Mouse (Mus musculus) megakaryocyte-erythroid progenitor cell, adult 5 weeks (primary cell): ENCODE results near the gene Olfr1058. TPM values are rescaled to one million over a fixed set of nuclear protein-coding genes. Genes with fewer than 3 reads are reported as not detected.

Experiments used
- polyA plus RNA-seq: library from polyadenylated mRNA; stranded (reverse); fragments of >175 nt; gene quantifications from 2 replicates; pipeline ENCODE4 v1.2.3, GENCODE M21; 2012

The Olfr1058 gene
- polyA plus RNA-seq = not detected in 2 replicates

GRCm38 (mm10) chr2:86388461-86388860, at the start of gene Olfr1058:
Olfr1058 (minus strand) TSS chr2:86388561.

GRCm38 (mm10) chr2:86426649-86427048, 38.3 kb upstream of the Olfr1058 start, which contains the start of gene Olfr1062:
Olfr1062 (minus strand) TSS chr2:86426749.

GRCm38 (mm10) chr2:86413950-86414349, 25.6 kb upstream of the Olfr1058 start, which contains the start of gene Olfr1061:
Olfr1061 (minus strand) TSS chr2:86414050.

GRCm38 (mm10) chr2:86378293-86378692, 10.1 kb downstream of the Olfr1058 start, which contains the start of gene Olfr1057:
Olfr1057 (minus strand) TSS chr2:86378393.

GRCm38 (mm10) chr2:86362369-86362768, 26.0 kb downstream of the Olfr1058 start, which contains the start of gene Olfr1056:
Olfr1056 (minus strand) TSS chr2:86362469.

GRCm38 (mm10) chr2:86350184-86350583, 38.2 kb downstream of the Olfr1058 start, which contains the start of gene Olfr1055:
Olfr1055 (minus strand) TSS chr2:86350284.

GRCm38 (mm10) chr2:86335333-86335732, 53.0 kb downstream of the Olfr1058 start, which contains the start of gene Olfr1054:
Olfr1054 (minus strand) TSS chr2:86335433.

Other genes starting within 250 kb of the Olfr1058 start
- not detected in 2 replicates for gene Olfr1040, start 241.8 kb downstream of the Olfr1058 start, polyA plus RNA-seq
- gene Olfr1042, start 226.7 kb downstream of the Olfr1058 start, polyA plus RNA-seq = not detected in 2 replicates
- not detected in 2 replicates for gene Olfr1043, start 221.0 kb downstream of the Olfr1058 start, polyA plus RNA-seq
- gene Olfr1044, start 210.7 kb downstream of the Olfr1058 start, polyA plus RNA-seq = not detected in 2 replicates
- gene Olfr52, start 202.9 kb downstream of the Olfr1058 start, polyA plus RNA-seq = not detected in 2 replicates
- not detected in 2 replicates for gene Olfr1045, start 185.6 kb downstream of the Olfr1058 start, polyA plus RNA-seq
- not detected in 2 replicates for gene Olfr1046, start 169.2 kb downstream of the Olfr1058 start, polyA plus RNA-seq
- gene Olfr1047, start 157.2 kb downstream of the Olfr1058 start, polyA plus RNA-seq = not detected in 2 replicates
- gene Olfr1048, start 148.3 kb downstream of the Olfr1058 start, polyA plus RNA-seq = not detected in 2 replicates
- gene Olfr1049, start 130.2 kb downstream of the Olfr1058 start, polyA plus RNA-seq = not detected in 2 replicates
- gene Olfr1051, start 109.5 kb downstream of the Olfr1058 start, polyA plus RNA-seq = not detected in 2 replicates
- not detected in 2 replicates for gene Olfr1052, start 96.1 kb downstream of the Olfr1058 start, polyA plus RNA-seq
- gene Olfr1053, start 73.3 kb downstream of the Olfr1058 start, polyA plus RNA-seq = not detected in 2 replicates
- not detected in 2 replicates for gene Olfr1054, start 53.1 kb downstream of the Olfr1058 start, polyA plus RNA-seq
- not detected in 2 replicates for gene Olfr1055, start 38.3 kb downstream of the Olfr1058 start, polyA plus RNA-seq
- gene Olfr1056, start 26.1 kb downstream of the Olfr1058 start, polyA plus RNA-seq = not detected in 2 replicates
- gene Olfr1057, start 10.2 kb downstream of the Olfr1058 start, polyA plus RNA-seq = not detected in 2 replicates
- gene Olfr1061, start 25.5 kb upstream of the Olfr1058 start, polyA plus RNA-seq = not detected in 2 replicates
- gene Olfr1062, start 38.2 kb upstream of the Olfr1058 start, polyA plus RNA-seq = not detected in 2 replicates
- not detected in 2 replicates for gene Olfr1065, start 62.0 kb upstream of the Olfr1058 start, polyA plus RNA-seq
- gene Olfr1066, start 67.7 kb upstream of the Olfr1058 start, polyA plus RNA-seq = not detected in 2 replicates
- gene Olfr228, start 98.8 kb upstream of the Olfr1058 start, polyA plus RNA-seq = not detected in 2 replicates
- not detected in 2 replicates for gene Olfr1076, start 119.9 kb upstream of the Olfr1058 start, polyA plus RNA-seq
- gene Olfr1079, start 153.9 kb upstream of the Olfr1058 start, polyA plus RNA-seq = not detected in 2 replicates
- gene Olfr1080, start 169.7 kb upstream of the Olfr1058 start, polyA plus RNA-seq = not detected in 2 replicates
- gene Olfr1082, start 210.4 kb upstream of the Olfr1058 start, polyA plus RNA-seq = not detected in 2 replicates